Mouse (Mus musculus): ENCODE data around the gene Mrvi1.

Mrvi1 gene

GRCm38 (mm10) chr7:110982053-110982705 is at the start of gene Mrvi1:
Gene Mrvi1 (minus strand): TSS chr7:110982461.
- DNase-seq, result no peak

- no peak for DNase-seq
Measured at GRCm38 (mm10) chr7:111029046-111029553, 46.8 kb upstream of the Mrvi1 start.

- DNase-seq, result peak; percentile 95
Measured at GRCm38 (mm10) chr7:111028281-111029045, 46.2 kb upstream of the Mrvi1 start, which contains the start of gene Ctr9. Gene Ctr9 (plus strand): TSS chr7:111028951.

GRCm38 (mm10) chr7:111024912-111025311 is 42.7 kb upstream of the Mrvi1 start:
- no peak for DNase-seq

GRCm38 (mm10) chr7:111024068-111024594 is 41.9 kb upstream of the Mrvi1 start:
- peak; percentile 11 for DNase-seq

GRCm38 (mm10) chr7:111020814-111021213 is 38.6 kb upstream of the Mrvi1 start:
- DNase-seq, result no peak

- no peak for DNase-seq
Measured at GRCm38 (mm10) chr7:111016921-111017320, 34.7 kb upstream of the Mrvi1 start.

- no peak for DNase-seq
Measured at GRCm38 (mm10) chr7:111015731-111016130, 33.5 kb upstream of the Mrvi1 start.

- DNase-seq, result peak; percentile 37
Measured at GRCm38 (mm10) chr7:111014893-111015292, 32.6 kb upstream of the Mrvi1 start.

GRCm38 (mm10) chr7:111014039-111014605 is 31.9 kb upstream of the Mrvi1 start:
- DNase-seq, result no peak

GRCm38 (mm10) chr7:111004136-111004840 is 22.0 kb upstream of the Mrvi1 start:
- DNase-seq, result no peak

GRCm38 (mm10) chr7:110998887-110999827 is 16.9 kb upstream of the Mrvi1 start:
- DNase-seq, result no peak

GRCm38 (mm10) chr7:110991221-110991494 is 8.9 kb upstream of the Mrvi1 start:
- no peak for DNase-seq

GRCm38 (mm10) chr7:110990356-110991220 is 8.3 kb upstream of the Mrvi1 start:
- DNase-seq, result no peak

- no peak for DNase-seq
Measured at GRCm38 (mm10) chr7:110989286-110989879, 7.1 kb upstream of the Mrvi1 start.

- no peak for DNase-seq
Measured at GRCm38 (mm10) chr7:110988081-110988480, 5.8 kb upstream of the Mrvi1 start.

GRCm38 (mm10) chr7:110985581-110986265 is 3.5 kb upstream of the Mrvi1 start:
- no peak for DNase-seq

- no peak for DNase-seq
Measured at GRCm38 (mm10) chr7:110983621-110984020, 1.4 kb upstream of the Mrvi1 start.

GRCm38 (mm10) chr7:110982764-110983163 is 503 bp upstream of the Mrvi1 start:
- no peak for DNase-seq

- no peak for DNase-seq
Measured at GRCm38 (mm10) chr7:110981036-110981435, 1.2 kb downstream of the Mrvi1 start.

All from cerebellum, adult 9-11 months (tissue).